Mouse (Mus musculus): Measurements from ENCODE around the gene Dnajb13.

Gene Dnajb13

DNA sequence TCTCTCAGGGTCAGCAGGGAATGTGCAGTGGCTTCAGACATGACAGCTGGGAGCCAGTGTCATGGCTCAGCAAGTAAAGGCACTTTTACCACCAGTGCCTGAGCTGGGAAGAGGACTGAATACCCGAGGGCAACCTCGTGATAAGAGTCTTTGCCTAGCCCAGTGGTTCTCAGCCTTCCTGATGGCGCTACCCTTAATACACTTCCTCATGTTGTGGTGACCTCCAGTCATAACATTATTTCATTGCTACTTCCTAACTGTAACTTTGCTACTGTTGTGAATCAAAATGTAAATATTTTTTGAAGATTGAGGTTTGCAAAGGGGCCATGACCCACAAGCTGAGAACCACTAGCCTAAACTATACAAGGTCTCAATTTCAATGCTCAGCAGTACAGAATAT is 6.1 kb downstream of the Dnajb13 start:
- no peak for DNase-seq (ENCODE audit: low spot score)

DNA sequence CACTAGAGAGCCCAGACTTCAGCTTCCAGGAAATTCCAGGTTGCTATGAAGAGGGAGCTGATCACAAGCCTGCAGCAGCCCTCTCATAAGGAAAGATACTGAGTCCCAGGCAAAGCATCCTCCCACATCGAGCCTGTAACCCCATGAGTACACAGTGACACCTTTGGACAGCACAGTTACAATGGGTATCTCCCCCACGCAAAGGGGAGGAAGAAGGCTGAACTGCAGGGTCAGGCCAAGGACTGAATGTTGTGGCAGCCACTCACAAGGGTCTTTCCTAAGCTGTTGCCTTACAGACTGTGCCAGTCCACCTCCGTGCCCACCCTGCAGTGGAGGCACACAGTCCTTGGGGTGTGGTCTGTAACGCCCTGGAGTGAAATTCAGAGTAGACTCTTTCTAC is 8.3 kb downstream of the Dnajb13 start:
- no peak for DNase-seq (ENCODE audit: low spot score)

DNA sequence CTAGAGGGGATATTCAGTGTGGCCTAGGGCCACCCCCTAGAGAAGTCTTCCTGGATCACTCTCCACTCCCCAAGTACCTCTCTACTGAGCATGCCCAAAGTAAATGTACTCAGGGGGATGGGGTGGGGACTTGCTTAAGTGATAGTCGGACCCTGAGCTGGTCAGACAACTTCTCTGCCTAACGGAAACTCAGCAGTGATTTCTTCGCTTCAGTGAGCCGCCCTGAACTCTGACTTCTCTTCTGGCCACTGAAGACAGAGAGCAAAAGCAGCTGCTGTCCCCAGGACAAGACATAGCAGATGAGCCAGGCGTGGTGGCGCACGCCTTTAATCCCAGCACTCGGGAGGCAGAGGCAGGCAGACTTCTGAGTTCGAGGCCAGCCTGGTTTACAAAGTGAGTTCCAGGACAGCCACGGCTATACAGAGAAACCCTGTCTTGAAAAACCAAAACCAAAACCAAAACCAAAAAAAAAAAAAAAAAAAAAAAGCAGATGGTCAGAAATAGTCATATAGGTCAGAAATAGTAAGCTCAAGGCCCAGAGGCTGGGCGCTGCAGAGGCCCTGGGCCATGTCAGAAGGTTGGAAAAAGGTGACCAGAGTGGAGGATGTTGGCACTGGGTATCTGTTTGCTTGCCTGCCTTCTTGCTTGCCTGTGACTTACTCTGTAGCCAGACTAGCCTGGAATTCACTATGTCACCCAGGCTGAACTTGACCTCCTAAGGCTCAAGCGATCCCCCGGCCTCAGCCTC is 9.8 kb downstream of the Dnajb13 start:
- no peak for DNase-seq (ENCODE audit: low spot score)

DNA sequence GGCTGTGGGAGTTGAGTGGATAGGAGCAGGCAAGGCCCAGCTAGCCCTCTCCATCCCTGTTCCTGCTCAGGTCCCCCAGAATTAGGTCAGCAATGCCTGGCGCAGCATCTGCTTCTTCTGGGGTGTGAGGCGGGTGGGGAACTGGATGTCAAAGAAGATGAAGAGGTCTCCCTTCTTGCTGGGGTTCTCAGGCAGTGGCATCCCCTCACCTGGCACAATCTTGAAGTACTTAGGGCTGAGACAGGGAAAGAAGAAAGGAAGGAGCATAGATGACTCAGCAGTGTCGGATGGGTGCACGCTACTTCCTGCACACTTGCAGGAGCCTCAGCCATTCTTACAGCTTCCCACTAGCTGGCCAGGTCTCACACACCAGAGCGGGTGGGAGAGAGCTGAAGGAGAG is 11.7 kb downstream of the Dnajb13 start:
- no peak for DNase-seq (ENCODE audit: low spot score)

DNA sequence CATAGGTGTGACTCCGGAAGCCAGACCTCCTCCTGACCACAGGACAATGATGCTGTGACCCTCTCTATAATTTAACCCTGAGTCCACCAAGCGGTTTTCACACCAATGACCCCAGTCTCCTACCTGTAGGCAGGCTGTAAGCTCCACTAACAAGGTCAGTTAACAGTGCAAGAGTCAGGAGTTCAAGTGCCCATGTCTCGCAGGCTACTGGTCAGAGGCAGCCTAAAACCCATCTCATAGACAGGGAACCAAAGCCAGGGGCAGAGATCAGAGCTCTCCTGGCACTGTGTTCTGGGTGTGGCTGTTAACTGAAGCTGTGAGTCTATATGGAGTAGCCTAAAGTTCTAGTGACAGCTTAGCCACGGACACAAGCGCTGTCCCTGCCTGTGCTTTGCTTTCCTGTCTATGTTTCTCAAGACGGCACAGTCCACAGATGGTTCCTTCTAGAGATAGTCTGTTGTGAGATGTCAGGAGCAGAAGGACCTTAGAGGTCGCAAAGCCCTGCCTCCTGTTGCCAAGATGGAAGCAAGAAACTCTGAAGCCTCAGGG is 12.3 kb downstream of the Dnajb13 start:
- no peak for DNase-seq (ENCODE audit: low spot score)

DNA sequence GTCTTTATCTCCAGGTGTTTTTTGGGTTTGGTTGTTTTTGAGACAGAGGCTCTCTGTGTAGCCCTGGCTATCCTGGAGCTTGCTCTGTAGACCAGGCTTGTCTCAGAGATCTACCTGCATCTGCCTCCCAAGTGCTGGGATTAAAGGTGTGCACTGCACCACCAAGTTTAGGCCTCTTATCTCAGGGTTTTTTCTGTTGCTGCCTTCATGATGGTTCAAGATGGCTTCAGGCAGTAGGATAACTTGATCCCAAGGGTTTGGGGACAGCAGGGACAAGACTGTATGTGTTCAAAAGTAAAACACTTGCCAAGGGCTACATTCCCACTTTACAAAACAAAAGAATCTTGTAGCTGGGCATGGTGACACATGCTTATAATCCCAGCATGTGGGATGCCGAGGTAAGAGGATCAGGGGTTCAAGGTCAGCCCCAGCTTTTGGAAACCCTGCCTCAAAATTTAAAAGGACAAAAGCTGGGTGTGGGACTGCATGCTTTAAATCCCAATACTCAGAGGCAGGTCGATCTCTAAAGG is 12.9 kb downstream of the Dnajb13 start:
- DNase-seq (ENCODE audit: low spot score), result no peak

DNA sequence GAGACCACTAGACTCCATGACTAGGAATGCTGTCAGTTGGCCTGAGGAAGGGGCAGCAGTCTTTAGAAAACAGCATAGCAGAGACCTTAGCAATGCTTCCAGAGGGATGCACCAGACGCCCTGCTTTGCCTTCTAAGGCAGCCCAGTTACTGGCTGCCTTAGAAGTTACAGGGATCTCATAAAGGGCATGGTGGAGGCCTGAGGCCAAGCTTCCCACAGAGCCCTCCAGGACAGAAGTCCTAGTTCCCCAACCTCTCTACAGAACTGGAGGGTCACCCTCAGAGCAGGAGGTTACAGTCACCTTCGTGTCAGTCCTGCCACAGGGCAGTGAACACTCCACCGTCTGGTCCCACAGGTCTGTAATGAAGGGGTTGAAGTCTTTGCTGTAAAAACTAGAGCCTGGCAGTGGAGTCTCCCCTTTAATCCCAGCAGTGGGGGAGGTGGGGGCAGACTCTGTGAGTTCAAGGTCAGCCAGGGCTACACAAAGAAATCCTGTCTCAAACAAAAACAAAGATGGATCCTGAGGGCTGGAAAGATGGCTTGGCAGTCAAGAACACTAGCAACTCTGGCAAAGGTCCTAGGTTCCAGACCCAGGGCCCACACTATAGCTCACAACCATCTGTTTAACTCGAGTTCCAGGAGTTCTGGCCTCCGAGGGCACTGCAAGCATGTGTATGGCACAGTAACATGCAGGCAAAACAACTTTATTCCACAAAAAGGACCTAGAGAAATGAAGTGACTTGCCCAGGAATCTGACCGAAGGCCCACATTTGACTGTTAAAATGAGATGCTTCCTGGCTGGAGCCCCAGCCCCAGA is 13.5 kb downstream of the Dnajb13 start:
- DNase-seq (ENCODE audit: low spot score), result no peak

DNA sequence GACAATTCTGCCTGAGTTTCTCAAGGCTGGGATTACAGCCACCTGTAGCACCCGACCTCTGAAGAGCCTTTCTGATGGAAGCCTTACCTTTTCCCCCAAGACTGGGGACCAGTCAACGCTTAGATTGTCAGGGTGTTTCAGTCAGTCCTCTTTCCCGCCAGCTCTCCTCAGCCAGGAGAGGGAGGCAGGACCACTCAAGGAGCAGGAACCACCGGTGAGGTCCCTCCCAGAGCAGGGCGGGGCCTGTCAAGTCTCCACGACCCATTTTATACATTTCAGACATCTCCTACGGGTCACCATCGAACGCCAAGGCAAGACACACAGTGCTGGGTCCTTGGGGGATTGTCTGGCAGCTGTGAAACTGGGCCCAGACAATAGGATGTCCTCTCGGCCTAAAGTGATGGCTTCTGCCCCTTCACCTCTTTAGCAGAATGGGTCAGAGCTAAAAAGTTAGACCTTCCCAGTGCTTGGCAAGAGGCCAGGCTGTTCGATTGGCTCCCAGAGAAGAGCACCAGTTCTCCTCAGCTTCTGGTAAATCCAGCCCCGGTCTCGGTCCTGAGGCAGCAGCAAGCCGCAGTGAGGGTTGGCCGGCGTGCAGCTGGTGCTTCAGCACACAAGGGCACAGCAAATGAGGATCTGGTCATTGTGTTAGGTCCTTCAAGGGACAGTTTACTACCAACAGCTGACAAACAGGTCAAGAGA is 14.3 kb downstream of the Dnajb13 start:
- peak; percentile 21 for DNase-seq (ENCODE audit: low spot score)

DNA sequence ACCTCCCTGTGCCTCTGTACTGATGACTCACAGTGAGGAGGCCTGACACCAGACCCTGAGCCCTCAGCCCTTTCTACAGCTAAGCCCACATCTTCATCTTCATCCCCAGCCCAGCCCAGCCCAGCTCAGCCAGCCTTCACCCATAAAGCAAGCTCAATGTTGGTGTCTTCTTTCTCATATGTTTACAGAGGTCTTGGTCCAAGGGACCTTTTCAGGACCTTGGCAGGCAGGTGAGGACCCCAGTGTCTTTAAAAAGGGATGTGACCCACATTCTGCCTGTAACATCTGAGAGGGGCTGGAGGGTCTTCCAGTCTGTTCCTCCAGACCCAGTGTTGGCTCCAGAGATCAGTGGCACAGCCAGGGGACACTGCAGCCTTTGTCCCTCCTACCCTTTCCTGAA is 15.3 kb downstream of the Dnajb13 start:
- DNase-seq (ENCODE audit: low spot score), result no peak

DNA sequence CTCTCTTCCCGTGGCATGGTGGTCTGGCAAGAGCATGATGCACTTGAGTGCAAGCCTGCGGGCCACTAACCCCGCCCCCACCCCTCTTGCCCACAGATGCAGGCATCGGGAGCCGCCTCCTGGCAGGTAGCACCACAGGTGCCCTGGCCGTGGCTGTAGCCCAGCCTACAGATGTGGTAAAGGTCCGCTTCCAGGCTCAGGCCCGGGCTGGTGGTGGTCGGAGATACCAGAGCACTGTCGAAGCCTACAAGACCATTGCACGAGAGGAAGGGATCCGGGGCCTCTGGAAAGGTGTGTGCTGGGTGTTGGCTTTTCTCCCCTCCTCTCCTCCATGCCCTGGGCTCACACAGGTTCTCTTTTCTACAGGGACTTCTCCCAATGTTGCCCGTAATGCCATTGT is 16.8 kb downstream of the Dnajb13 start:
- no peak for DNase-seq (ENCODE audit: low spot score)

DNA sequence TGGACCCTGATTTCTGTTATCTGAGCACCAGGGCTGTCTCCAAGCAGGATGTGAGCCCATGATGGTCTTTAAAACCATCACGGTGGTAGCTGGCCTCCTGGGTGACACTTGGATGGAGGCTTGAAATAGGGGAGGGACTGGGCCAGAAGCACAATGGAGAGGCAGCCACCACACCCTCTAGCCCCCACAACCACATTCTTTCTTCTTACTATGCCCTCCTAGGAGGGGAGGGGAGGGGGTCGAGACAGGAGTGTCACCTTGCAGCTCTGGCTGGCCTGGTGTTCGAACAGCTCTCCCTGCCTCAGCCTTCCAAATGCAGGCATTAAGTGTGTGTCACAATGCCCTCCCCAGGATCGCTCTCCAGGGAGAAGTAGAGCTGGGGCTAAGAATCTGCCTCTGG is 17.4 kb downstream of the Dnajb13 start:
- no peak for DNase-seq (ENCODE audit: low spot score)

DNA sequence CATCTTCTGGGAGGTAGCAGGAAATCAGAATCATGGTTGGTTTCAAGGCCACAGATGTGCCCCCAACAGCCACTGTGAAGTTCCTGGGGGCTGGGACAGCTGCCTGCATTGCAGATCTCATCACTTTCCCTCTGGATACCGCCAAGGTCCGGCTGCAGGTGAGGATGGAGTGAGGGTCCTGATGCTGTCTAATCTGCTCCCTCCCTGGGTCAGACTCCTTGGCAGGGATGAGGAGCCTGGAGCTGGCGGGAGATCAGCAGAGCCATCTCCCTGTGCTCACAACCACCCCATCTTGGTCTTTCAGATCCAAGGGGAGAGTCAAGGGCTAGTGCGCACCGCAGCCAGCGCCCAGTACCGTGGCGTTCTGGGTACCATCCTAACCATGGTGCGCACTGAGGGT is 18.0 kb downstream of the Dnajb13 start:
- no peak for DNase-seq (ENCODE audit: low spot score)

DNA sequence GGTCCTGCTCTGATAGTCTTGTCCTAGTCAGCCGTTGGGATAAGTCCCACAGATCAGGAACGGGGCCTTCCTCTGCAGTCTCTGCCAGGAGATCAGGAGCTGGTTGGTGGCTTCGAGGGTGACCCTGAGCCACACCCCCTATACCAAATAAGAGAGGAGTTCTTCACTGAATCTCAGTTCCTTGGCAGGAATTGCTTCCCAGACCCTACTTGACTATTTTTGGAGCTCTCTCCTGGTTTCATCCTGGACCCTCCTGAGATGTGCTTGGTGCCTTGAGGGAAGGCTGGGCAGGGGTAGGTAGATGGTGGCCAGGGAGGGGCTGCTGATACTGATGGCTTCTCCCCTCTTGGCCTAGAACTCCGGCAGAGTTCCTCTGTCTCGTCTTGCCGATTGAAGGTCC is 18.4 kb downstream of the Dnajb13 start:
- no peak for DNase-seq (ENCODE audit: low spot score)

DNA sequence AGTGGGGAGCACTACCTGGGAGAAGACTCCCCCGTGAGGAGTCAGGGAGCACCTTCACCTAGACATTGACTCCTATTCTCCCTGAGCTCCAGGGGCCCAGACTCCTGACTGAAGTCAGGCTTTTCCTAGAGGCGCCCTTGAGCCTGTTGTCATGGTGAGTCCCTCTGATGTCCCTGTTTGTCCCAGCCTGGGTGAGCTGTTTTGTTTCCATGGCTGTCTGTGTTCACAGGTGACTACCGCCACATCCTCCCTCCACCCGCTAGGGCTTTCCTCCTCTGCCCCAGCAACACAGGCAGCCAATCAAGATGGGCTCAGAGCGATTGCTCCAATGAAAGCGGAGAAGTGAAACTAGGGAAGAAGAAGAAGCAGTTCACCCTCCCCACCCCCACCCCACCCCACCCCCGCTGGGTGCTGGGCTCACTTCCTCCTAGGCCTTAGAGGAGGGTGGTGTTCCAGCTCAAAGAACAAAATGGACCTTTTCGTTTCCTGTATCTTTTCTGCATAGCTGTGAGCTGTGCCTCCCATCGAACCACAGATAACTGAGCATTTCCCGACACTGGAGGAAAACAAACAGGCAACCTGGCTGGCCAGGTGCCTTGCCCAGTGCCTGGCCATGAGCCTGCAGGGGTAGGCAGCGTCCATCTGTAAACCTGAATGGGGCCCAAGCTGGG is 19.0 kb downstream of the Dnajb13 start:
- DNase-seq (ENCODE audit: low spot score), result peak; percentile 53

DNA sequence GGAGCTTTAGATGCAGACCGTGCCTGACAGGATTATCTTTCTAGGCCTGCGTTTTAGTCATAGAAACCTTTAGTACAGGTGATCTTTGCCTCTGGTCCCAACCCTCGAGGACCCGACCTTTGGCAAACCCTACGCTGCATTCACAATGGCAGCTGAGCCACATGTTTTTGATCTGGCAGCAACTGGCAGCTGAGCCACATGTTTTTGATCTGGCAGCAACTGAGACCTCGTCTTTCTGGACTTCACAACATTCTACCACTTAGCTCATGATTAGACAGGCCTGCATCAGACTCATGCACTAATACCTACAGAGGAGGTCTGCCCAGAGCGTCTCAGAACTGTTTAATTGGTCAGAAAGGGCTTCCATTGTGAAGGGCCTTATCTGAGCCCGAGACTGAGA is 19.7 kb downstream of the Dnajb13 start:
- DNase-seq (ENCODE audit: low spot score), result peak; percentile 16

DNA sequence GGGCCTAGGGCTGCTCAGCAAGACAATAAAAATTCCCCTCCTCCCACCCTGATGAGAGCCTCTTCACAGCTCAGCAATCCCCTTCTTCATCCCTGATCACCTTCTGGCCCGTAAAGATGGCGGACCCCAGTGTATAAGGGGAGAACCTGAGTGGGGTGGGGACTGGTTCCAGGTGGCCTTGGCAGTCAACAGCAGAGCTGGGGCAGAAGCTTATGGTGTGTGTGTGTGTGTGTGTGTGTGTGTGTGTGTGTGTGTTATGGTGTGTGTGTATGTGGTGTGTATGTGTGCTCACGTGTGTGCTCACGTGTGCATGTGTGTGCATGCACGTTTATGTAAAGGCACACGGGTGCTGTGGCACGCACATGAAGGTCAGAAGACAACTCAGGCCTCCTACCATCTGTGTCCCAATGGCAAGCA is 20.3 kb downstream of the Dnajb13 start:
- DNase-seq (ENCODE audit: low spot score), result no peak

DNA sequence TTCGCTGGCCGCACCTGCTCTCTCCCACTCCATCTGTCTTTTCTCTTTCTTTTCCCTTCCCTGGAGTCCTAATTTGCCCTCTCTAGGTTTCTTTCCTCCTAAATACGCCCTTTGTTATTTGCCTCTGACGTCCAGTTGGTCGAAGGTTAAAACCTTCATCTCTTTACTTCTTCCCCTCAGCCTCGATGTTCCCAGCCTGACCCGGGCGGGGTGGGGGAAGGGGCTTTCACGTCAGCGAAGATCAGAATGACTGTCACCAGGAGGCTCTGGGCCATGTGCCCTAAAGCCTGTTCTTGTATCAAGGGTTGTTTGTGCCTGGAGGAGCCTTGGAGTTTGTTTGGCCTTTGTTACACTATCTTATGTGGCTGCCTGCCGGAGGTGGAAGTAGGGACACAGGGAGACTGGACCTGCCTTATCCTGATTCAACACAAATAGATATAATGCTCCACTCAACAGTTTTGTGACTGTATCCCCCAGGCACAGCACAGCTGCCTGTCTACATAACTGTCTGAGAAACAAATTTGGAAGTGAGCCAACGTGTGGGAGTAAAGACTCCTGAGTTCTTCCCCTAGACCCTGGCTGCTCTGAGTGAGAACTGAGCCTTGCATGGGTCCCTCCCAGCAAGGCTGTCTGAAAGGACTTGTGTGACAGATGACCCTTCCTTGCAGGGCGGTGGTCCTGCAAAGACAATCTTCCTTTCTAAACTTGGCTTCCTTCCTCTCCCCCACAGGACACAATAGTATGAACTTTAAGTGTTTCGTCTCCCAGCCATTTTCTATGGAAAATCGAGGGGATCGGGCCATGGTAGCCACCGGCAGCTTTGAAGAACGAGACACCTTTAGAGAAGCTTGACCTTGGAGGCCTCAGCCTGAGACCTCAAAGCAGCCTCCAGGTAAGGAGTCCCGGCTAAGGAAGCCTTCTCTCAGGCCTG is 21.0 kb downstream of the Dnajb13 start:
- peak; percentile 59 for DNase-seq (ENCODE audit: low spot score)

DNA sequence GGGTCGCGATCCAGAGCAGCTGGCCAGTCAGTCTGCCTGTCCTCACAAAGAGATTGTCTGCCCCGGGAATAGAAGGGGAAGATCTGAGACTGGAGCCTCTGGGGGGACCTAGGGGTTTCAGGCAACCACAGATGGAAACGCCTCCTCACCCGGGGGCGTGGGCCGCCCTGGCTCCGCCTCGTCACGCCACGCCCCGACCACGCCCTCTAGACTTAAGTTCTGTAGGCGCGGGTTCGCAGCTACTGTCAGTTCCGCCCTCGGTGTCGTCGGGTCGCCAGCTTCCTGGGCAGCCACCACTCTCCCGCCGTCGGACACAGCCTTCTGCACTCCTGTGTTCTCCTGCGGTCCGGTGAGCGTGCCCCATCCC is 21.7 kb downstream of the Dnajb13 start, which contains the start of gene Ucp2:
TSS of gene Ucp2 (plus strand) at position 221 of the 367 bp plus-strand sequence.
- DNase-seq (ENCODE audit: low spot score), result peak; percentile 86

DNA sequence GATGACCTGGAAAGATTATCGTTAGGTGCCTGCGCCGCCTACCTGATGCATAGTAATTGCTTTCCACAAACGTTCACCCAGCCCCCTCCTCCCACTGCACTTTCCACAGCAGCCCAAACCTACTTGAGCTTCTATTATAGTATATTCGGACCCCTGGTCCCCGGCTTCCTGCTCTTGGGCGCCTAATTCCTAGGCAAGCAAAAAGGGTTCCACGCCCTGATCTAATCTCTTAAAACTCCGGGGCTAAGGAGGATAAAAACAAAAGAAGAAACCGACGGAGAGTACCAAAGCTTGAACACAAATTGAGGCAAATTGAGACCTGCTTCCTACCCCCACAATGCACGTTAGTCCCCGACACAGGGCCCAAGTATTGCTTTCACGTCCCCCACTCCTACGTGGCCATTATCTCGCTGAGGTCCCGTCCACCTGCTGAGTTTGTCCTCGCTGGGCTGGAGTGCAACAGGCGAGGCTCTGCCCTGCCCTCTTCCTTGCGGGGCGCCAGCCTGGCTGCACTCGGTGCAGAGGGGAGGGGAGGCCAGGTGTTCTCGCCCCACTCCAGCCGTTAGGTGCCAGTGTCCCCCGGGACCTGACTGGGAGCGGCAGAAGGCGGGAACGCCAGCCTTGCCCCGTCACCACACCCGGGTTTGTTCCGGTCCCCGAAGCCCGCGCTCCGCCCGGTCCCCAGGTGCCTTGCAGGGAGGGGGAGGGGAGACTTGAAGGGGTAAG is 22.2 kb downstream of the Dnajb13 start:
- peak; percentile 28 for DNase-seq (ENCODE audit: low spot score)

DNA sequence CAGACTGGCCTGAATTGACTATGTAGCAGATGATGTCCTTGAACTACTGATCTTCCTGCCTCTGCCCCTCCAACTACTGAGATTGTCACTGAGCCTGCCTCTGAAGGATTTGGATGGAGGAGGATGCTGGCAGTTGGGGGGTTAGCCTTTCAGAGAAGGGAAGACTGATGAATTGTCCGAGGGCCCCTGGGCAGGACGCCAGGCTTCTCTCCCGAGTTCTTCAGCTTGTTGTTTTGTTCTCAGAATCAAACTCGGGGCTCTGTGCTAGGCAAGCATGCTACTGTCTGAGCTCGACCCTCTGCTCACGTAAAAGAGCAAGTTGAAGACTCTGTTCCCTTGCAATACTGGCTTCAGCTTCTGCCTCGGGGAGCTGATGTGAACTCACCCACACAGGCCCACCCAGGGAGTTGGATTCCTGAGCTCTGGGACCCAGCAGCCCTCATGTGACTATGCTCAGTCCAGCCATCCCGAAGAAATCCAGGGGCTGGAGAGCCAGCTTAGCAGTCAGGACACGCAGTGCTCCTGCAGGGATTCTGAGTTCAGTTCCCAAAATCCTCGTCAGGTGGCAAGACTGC is 26.2 kb downstream of the Dnajb13 start:
- no peak for DNase-seq (ENCODE audit: low spot score)
